Mouse (Mus musculus) left cerebral cortex, adult 2 months (tissue): Measurements from ENCODE around the gene Lrrc43. TPM values are rescaled to one million over a fixed set of nuclear protein-coding genes. Genes with fewer than 3 reads are reported as not detected.
"Not testable (repeated sequence)": the region's sequence is repeated elsewhere in the genome, so short reads cannot be mapped to it uniquely, and the experiment has no call there.

Source experiments
- DNase-seq, 2 experiments: peaks; one replicate each; pipeline ENCODE4 v3.0.0; 2021 to 2022; ENCODE audit warnings: low spot score in 2 of 2, mixed read lengths in 1 of 2; ENCODE audit errors: extremely low spot score in 1 of 2
- H3K27ac ChIP-seq: fragments of 200-600 bp; 2 replicates; pipeline ENCODE4 v1.8.1; 2022
- H3K4me3 ChIP-seq: fragments of 200-600 bp; 2 replicates; pipeline ENCODE4 v1.8.1; 2022
- CTCF ChIP-seq: fragments of 200-600 bp; IDR thresholded peaks from 2 replicates; pipeline ENCODE4 v1.8.1; 2022; ENCODE audit warnings: antibody characterized with exemption, mild to moderate bottlenecking, moderate library complexity
- intact Hi-C: fragments of 180-260 bp; cut with DNase I; formaldehyde crosslinking; loops from one replicate; pipeline ENCODE4 v1.15.1; 2025
- total RNA-seq, 2 experiments: library from RNA; stranded (reverse); gene quantifications; 2 replicates each; pipeline ENCODE4 v1.2.3; 2021

Lrrc43 gene
- total RNA-seq, 2 experiments from 2014 or later = 0.49 to 0.61 TPM

- H3K27ac ChIP-seq = no peak overlapping the region
- DNase-seq = no peak
- no peak for TF ChIP-seq CTCF
- intact Hi-C loops = no loop called here
- H3K4me3 ChIP-seq = no peak overlapping the region
These were observed 1.3 kb upstream of the Lrrc43 start for GRCm38 (mm10) chr5:123487659-123488395.

- no peak for DNase-seq
- no peak for TF ChIP-seq CTCF
- Histone ChIP-seq H3K27ac (no peak overlapping the region), H3K4me3 (no peak overlapping the region)
- intact Hi-C loops = no loop called here
These were observed 830 bp downstream of the Lrrc43 start for GRCm38 (mm10) chr5:123489935-123490334.

DNA sequence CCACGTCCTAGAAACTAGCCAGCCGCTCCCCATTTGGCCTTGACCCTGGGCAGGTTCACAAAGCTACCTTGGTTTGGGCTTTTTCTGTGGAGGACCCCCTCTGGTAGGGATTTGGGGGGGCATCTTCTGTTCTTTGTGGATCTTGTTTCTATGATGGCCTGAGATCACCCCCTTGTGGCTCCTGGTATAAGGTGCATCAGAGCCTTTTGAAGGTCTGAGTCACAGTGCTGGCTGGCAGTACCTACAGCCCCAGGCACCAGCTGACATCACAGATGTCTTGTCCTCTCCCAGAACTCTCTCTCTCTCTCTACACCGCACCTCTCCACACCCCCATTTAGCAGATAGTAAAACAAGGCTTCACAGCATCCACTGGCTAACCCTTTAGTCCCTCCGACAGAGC, 10.6 kb downstream of the Lrrc43 start:
- intact Hi-C loops = loop anchor here (2.0 to 5.0 kb wide), 4 partner anchors 23 to 247 kb away; partner anchors contain the start of gene Wdr66
- DNase-seq = peak in 1 of 2 experiments; percentile 36
- H3K4me3 ChIP-seq = no peak overlapping the region
- no peak overlapping the region for H3K27ac ChIP-seq
- peak; percentile 65 for TF ChIP-seq CTCF

DNA sequence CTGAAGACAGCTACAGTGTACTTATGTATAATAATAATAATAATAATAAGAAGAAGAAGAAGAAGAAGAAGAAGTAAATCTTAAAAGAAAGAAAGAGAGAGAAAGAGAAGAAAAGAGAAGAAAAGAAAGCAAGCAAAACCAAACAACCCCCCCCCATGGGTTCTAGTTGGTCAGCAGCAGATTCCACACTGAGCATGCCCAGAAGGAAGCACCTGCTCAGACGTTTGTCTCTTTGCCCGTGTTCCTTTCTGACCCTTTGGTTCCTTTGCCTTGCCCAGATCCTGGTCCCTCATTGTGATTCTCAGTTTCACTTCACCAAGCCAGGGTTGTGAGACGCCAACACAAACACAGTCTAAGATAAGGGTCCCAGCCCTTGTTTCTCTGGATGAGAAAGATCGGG, 12.9 kb downstream of the Lrrc43 start:
- no peak for TF ChIP-seq CTCF
- Histone ChIP-seq H3K27ac (no peak overlapping the region), H3K4me3 (no peak overlapping the region)
- intact Hi-C loops = no loop called here
- DNase-seq = no peak

- TF ChIP-seq CTCF = peak; percentile 21
- peak overlapping the region; percentile 57 for H3K4me3 ChIP-seq
- intact Hi-C loops = no loop called here
- H3K27ac ChIP-seq = no peak overlapping the region
- peak; percentile 74 to 81 for DNase-seq
These were observed 19.0 kb downstream of the Lrrc43 start for GRCm38 (mm10) chr5:123507936-123508723.

DNA sequence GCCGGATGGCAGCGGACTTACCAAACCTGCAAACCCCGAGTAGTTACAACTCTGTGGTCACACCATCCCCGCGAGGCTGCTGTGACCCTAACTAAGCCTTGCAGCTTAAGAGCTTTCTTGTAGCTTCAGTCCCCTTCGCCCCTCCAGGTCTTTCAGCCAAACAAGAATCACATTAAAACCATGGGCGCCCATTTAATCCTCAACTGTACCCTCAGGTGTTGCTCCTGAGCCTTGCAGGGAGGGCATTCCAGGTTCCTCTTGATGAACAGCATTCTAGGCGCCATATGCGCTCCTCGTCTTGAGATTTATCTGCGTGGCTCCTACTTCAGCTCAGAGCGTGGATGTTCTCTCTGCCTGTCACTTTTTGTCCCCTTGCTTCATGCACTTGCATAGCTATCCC, 19.8 kb downstream of the Lrrc43 start:
- intact Hi-C loops = no loop called here
- TF ChIP-seq CTCF = no peak
- no peak for DNase-seq
- Histone ChIP-seq H3K27ac (no peak overlapping the region), H3K4me3 (peak overlapping the region; percentile 57)

- Histone ChIP-seq H3K27ac (no peak within 1 kb of the TSS), H3K4me3 (no peak within 1 kb of the TSS)
- intact Hi-C loops = no loop called here
- TF ChIP-seq CTCF = no peak
- DNase-seq = no peak
These were observed 21.1 kb downstream of the Lrrc43 start, which contains the start of gene B3gnt4 for GRCm38 (mm10) chr5:123510160-123510559. TSS of gene B3gnt4 (plus strand) at chr5:123510460.

DNA sequence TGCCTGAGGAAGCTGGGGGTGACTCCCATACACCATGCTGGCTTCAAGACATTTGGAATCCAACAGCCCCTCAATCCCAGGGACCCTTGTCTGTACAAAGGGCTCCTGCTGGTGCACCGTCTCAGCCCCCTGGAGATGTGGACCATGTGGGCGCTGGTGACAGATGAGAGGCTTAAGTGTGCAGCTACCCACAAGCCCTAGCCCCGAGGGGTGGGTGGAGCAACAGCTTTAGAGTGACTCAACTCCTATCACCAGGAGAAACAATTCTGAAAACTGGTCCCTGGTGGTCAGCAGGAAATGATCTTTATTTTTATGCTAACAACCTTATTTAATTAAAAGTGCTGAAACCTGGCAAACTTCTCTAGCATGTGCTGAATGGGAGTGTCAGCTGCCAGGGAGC, 22.3 kb downstream of the Lrrc43 start:
- DNase-seq = not testable (repeated sequence)

DNA sequence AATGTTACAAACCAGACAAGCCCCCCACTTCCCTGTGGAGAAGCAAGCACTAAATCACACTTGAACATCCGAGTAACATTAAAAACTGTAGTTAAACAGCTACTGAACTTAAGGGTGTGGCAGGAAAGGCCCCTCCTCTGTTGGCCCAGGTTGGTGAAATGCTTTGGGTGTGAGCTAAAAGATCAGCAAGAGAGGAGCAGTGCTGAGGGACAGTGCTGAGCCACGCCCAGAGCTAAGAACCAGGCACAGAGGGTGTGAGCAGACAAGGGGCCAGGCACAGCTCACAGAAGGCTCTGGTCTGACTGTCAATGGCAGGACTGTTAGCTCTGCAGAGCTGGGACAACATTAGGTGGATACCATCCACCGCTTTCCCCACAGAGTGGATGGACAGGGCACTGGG, 23.0 kb downstream of the Lrrc43 start:
- H3K27ac ChIP-seq = no peak overlapping the region

More for the DNA sequence above, 22.3 kb downstream of the Lrrc43 start:
- H3K27ac ChIP-seq, H3K4me3 ChIP-seq, intact Hi-C loops: not testable (repeated sequence)

DNA sequence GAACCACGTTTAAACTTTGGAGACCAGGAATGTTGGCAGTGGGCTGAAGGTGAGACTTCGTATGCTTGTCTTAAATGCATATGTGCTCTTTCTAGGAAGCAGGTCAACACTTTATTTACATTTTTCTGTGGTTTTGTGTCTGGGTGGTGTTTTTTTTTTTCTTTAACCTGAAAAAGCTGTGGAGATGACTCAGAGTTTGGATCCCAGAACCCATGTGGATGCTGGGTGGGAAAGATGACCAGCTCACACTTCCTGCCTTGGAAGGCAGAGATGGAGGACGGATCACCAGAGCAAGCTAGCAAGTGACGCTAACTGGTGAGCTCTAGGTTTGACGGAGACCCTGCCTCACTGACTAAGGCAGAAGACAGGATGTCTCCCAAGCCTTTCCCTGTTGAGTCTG, 25.8 kb downstream of the Lrrc43 start:
- no peak for DNase-seq
- intact Hi-C loops = no loop called here
- Histone ChIP-seq H3K27ac (no peak overlapping the region), H3K4me3 (no peak overlapping the region)
- no peak for TF ChIP-seq CTCF

More for the DNA sequence above, 23.0 kb downstream of the Lrrc43 start:
- no peak for TF ChIP-seq CTCF
- H3K4me3 ChIP-seq = no peak overlapping the region
- DNase-seq = no peak
- intact Hi-C loops = no loop called here

DNA sequence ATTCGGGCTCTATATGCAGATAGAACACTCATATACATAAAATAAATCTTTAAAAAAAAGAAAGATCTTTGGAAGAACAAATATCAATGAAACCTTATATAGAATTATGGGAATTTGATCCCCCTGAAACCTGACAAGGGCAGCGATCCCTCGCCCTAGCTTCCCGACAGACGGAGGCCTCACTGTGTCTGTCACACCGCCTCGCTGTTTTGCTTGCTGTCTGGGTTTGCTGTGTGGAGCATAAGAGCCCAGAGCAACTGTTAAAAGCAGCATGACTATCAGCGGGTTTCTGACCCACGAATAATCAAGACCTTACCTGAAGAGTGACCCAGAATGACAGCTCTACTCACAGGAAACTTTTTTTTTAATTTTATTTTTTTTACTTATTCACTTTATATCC, 31.6 kb downstream of the Lrrc43 start:
- no peak for TF ChIP-seq CTCF
- no peak for DNase-seq
- intact Hi-C loops = no loop called here
- no peak overlapping the region for H3K27ac ChIP-seq
- no peak overlapping the region for H3K4me3 ChIP-seq

DNA sequence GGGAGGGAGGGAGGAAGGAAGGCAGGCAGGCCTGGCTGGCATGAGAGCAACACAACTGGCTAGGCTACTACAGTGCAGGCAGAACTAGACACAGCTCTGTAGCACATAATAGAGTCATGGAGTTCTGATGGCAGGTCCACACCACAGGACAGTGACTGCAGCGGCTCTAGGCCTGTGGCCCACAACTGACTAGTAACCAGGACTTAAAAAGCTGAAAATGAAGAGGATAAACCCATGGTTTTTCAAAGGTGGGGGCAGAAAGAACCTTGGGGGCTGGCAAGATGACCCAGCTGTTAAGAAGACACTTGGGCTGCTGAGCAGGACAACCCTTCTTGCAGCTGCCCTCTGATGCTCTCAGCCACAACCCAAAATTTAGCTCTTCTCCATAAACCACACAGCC, 32.5 kb downstream of the Lrrc43 start:
- H3K4me3 ChIP-seq = no peak overlapping the region
- DNase-seq = no peak
- no peak overlapping the region for H3K27ac ChIP-seq
- intact Hi-C loops = no loop called here
- TF ChIP-seq CTCF = no peak
